Mouse (Mus musculus) cerebral cortex, adult 2 months (tissue): ENCODE results near the gene Pfn1.

Experiments used
- WGBS: fragments of 180-500 bp; shearing (Covaris S2); methylation state at CpG from one replicate; pipeline ENCODE4 v1.1.7; 2018; 5-methylcytosine and 5-hydroxymethylcytosine counted together

Gene Pfn1

DNA sequence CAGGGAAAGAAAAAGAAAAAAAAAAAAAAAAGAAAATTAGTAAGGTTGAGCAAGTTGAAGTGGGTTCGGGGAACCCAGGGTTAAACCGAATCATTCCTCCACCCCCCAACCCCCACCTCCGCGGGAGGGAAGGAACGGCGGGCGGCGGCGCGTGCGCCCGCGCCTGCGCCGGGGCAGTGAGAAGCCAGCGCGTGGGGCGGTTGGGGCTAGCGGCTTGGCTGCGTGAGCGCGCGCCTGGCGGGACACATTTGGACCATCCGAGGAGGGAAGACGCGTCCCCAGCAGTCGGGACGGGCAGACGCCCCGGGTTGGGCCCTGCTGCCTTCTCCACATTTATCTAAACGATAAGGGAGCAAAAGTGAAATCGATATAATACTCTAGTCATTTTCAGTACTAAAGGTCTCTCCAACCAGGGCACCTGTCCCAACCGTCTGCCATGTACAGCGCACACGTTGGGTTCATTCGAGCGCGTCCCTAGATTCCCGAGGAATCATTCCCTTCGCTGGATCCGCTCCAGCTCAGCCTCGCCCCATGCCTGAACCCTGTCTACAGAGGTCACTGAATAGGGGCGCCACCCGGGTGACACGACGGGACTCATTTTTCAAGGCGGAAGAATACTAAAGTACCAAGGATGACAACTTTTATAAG lies 603 bp upstream of the Pfn1 start:
- under 1% methylated on average over 48 of the region's 48 CpGs for WGBS

DNA sequence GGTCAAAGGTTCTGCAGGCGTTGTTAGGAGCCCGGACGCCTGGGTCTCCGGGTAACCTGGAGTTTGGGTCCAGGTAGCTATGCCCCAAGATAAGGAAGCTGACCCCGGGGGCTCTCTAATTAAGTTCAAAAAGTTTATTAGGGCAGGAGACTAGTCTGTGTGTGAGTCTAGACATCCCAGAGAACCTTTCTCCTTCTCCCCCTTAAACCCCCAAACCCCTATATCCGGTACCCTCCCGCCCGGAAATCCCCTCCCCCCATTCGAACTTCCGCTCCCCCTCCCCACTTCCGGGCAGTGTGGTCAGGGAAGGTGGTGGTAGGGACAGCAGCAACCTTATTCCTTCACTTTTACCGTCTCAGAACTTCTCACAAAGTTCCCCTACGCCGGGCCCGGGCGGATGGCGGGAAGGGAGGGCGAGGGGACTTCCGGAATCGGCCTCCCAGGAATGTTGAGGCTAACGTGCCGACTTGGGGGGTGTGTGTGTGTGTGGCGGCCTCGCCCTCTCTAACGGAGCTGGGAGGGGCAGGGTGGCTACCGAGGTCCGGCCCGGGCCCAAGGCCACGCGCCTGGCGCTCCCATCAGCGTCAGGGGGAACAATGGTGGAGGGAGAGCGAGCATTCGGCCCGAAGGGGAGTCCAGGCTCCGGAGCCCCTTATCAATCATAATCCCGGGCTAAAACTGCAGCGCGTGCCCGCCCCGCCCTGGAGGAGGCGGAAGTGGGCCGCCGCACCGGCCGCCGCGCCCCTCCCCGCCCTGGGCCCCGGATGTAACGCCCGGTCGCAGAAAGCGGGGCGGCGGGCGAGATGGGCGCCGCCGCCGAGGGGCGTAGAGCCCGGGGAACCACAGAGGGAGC lies 873 bp downstream of the Pfn1 start:
- under 1% methylated on average over 63 of the region's 63 CpGs for WGBS

DNA sequence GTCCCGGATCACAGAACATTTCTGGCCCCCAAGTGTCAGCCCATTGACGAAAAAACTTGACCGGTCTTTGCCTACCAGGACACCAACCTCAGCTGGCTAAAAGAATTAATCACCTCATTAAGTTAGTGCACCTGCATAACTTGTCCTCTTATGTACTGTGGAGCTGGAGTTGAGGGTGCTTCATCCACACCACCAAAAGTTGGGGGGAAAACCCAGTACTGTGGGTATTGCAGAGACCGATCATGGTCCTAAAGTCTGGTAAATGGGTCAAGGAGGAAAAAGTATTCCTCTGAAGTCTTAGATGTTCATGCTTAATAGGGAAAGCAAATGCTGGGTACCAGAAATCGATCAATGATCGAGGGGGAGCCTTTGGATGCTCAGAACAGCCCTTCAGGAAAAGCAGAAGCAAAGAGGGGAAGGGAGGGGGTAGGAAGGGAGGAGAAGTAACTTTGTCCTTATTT lies 1.5 kb downstream of the Pfn1 start:
- WGBS, result 35% methylated on average over 6 of the region's 6 CpGs

DNA sequence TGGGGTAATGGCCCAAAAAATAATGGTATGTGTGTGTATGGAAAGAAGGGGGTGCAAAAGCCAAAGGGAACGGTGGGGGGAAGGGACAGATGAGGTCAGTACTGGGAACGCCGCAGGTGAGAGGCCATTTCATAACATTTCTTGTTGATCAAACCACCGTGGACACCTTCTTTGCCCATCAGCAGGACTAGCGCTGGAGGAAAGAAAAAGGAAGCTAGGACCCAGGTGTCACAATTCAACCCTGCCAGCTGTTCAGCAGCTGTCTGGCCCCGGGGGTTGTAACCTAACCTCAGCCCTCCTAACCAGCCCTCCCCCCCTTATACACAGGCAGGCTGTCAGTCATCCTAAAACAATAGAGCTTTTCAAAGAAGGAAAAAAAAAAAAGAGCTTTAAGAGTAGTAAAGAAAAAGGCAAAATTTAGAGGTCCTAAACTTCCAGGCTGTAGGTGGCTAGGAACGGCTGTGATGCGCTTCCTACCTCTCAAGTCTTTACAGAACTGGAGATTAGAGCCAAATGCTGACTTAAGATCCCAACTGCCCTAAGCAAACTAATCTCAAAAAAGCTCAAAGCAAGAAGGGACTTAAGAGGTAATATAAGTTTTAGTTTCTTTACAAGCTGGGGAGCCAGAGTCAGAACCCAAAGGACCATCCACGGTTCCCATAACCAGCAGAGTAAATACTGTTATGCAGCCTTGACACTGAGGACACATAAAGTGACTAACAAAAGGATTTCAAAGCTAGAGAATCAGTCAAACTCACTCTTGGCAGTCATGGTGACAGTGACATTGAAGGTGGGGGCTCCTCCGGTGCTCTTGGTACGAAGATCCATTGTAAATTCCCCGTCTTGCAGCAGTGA lies 2.2 kb downstream of the Pfn1 start:
- 35% methylated on average over 12 of the region's 12 CpGs for WGBS

DNA sequence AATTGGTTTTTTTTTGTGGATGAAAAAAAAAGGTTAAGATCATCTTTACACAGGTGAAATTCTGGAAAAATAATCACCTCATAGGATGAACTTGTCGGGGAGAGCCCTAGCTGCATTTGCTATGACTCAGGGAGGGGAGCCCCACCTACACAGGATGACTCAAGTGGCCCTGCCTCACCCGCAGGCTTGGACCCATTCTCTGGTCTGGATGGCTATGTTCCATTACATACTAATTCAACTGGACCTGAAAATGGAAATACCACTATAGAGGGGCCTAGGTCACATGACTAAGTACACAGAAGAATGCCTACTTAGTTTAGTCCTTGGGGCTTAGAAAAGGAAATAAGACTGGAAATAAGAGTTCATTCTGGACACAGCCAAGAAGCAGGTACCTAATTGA lies 3.1 kb downstream of the Pfn1 start:
- WGBS, result 31% methylated on average over 2 of the region's 2 CpGs

DNA sequence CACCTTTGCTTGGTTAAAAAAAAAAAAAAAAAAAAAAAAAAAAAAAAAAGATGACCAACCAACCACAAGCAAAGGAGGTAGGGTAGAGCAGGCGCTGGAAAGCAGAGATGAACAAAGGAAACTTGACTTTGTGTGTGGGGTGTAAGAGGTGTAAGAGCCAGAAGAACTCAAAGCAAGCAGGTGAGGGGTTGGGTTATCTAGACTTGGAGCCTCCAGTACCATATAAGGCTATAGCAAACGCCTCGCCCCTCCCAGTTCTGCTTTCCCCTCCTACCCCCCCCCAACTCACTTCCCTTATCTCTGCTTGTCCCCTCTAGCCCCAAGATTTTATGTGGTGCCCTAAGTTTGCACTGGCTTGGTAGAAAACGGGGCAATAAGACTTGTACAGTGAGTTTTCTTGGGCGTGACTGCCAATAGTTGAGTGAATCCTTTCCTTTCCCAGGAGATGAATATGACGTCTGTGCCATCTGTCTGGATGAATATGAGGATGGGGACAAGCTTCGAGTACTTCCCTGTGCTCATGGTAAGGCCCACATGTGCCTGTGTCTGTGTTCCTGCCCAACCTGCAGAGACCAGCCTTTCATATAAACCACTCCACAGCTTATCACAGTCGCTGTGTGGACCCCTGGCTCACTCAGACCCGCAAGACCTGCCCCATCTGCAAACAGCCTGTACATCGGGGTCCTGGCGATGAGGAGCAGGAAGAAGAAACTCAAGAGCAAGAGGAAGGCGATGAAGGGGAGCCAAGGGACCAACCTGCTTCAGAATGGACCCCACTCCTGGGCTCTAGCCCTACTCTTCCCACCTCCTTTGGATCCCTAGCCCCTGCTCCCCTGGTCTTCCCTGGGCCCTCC lies 3.9 kb downstream of the Pfn1 start:
- 58% methylated on average over 12 of the region's 12 CpGs for WGBS

DNA sequence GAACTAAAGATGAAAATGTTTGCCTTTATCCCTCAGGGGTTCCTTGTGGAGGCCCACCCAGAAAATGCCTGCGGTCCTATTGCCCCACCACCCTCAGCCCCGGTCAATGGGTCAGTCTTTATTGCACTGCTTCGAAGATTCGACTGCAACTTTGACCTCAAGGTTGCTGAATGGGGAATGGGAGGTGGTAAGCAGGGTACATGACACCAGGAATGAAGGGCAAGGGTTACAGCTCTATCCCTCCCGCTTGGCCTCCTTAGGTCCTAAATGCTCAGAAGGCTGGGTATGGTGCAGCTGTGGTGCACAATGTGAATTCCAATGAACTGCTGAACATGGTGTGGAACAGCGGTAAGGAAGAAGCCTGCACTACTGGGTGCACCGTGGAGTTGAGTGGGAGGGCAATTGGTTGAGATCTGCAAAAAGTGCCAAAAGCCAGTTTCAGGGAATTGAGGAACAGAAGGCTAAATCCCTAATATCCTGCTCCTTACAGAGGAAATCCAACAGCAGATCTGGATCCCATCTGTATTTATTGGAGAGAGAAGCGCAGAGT lies 5.2 kb downstream of the Pfn1 start:
- 75% methylated on average over 8 of the region's 8 CpGs for WGBS

DNA sequence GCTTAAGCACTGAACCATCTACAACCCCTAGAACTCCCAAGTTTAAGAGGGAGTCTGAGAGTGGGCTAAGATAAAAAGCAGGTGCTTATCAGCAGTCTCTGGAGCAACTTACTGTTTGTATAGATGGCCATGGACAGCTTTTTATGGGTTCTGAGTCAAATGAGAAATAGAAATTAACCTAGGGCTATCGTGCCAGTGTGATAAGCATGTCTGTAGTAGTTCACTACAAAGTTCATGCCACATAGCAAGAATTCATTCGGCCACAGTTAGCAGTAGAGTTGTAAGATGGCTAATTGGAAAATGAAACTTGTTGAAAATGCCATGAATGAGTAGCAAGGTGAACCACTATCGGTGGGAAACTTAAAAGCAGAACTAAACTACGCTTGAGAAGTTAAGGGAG lies 5.9 kb downstream of the Pfn1 start:
- 71% methylated on average over 4 of the region's 4 CpGs for WGBS

DNA sequence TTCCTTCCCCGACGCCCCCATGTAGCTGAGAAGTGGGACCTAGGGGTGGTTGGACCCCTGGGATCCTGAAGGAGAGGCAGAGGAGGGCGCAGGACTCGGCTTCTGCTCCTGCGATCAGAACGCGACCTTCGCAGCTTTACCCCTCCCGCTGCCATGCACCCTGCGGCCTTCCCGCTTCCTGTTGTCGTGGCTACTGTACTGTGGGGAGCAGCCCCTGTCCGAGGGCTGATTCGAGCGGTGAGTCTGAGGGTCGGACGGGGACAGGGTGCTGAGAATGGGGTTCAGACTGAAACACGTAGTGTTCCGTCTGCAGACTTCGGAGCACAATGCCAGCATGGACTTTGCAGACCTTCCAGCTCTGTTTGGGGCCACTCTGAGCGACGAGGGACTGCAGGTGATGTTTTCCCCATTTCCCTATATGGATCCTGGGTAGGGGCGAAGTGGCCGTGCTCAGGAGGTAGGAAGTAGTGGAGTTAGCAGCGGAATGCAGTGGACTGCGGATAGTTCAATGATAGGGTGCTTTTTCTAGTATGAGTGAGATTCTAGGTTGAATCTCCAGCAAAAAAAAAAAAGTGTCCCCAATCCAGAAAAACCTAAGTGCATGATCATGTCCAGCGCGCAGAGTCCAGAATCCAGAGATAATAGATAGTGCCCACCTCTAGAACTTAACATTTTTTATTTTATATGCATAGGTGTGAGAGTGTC lies 6.6 kb downstream of the Pfn1 start:
- WGBS, result 4% methylated on average over 28 of the region's 28 CpGs

DNA sequence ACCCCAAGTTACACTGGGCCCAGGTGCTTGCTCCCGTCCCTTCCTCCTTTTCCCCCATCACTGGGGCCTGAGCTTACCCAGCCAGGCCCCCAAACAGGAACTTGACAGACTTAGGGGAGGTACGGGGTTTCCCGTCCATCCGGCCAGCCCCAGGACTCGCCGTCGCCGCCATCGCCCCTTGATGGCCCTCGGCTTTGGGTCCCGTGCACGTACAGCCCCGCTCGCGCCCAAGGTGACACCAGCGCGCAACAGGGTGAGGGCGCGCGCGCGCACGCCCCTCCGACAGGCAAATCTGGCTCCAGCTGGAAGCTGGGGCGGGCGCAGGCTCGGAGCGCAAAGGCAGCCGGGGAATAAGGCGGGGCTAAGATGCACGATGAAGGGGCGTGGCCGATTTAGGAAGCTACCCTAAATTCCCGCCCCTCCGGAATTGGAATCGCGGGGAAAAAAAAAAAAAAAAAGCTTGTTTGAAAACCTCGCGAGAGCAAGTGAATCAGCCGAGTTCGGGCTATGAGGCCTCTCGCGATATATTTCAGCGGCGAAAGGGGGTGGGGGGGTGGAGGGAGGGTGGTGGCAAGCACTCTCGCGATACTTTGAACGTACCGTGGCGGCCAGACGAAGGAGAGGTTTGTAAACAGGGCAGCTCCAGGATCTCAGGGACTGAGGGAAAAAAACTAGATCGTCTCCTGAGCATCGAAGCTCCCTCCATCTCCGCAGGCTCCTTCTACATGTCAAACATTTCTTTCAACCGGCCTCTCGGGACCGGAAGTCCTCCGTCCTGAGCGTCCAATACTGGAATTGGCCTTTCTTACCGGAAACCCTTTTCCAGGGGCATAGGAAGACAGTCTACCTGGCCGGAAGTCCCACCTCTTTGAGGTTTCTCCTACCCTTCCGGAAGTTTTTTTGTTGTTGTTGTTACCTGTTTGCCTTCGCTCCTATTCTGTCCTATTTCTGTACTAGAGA lies 7.5 kb downstream of the Pfn1 start, which contains the start of the genes Rnf167 and Slc25a11:
Gene Rnf167, plus strand, starts transcription at position 545 of the 960 bp plus-strand sequence.
Gene Slc25a11, minus strand, starts transcription at position 789 of the 960 bp plus-strand sequence.
- under 1% methylated on average over 63 of the region's 63 CpGs for WGBS

DNA sequence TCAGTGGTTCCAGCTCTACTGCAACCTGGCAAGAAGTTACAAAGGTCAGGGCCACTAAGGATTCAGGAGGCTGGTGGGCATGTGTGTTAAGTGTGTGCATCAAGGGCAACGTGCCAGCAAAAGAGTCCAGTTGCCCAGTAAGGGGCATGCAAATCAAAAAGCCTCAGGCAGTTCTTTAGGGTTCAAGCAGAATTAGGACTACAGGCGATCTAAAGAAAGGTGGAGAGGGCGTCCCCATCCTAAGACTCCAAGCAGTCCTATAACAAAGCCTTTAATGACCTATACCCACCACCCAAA lies 8.2 kb downstream of the Pfn1 start:
- WGBS, result 11% methylated on average over 3 of the region's 3 CpGs

DNA sequence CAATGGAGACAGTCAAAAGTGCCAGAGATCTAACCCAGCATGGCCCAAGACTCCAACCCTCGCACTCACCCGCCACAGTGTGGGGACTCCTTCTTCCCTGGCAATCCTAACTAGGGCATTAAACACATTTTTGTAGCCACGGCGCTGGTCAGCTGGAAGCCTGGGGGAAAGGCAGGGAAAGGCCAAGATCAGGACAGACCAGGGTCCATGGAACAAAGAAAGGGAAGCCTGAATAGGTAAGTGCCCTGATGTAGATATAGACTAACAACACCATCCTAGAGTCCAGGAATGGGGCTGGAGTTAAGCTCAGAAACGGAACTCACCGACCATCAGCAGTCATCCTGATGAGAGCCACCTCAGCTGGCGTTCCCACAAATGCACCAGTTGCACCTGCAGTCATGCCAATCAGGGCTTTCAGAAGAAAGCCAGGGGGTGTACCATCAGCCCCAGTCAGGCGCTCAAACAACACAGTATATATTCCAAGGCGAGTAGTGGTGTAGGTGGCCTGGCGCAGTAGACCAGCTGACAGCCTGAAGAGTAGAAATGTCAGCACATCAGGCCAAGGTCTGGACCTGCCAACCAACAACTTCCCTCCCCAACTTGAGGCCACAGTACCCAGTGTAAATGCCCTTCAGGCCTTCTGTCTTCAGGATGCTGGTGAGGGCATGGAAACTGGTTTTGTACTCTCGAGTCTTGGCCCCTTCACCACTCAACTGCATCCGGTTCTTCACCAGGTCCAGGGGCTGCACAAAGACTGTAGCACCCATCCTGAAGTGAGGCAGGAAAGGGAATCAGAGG lies 8.8 kb downstream of the Pfn1 start:
- whole genome bisulfite sequencing, result 82% methylated on average over 12 of the region's 12 CpGs

DNA sequence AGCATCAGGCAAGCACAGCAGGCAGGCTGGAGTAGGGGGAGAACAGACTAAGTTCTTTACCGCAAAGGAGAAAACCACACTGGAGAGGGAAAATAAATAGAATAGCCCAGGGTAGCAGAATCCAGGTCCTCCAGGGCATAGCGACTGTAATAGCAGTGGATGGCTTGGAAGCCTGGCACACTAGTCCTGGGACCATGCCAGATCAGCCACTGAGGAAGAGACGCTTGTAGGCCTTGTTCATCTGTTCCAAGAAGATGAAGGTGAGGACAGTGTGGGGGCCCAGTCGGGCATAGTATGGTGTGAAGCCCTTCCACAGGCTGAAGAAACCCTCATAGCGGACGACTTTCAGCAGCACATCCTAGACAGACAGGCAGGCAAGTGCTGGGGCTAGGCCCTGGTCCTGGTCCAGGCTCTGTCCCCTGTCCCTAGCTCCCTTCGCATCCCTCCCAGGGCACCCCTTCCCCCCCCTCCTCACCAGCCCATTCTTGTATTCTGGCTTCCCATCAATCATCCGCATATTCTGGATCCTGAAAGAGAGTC lies 9.8 kb downstream of the Pfn1 start:
- 84% methylated on average over 8 of the region's 8 CpGs for WGBS

DNA sequence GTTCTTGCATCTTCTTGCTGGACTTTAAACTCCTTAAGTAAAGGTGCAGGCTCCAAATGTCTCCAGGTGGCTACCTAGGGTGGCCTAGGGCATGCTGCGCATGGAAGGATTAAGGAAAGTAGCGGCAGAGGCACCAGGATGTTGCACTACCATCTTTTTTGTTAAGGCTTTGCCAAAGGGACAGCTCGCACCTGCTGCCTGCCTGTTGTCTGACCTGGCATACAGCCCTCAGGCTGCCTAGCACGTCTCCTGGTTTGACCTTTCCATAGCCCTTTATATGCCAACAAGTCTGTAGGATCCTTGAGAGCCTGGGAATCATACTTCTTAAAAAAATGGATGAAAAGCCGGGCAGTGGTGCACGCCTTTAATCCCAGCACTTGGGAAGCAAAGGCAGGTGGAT lies 11.4 kb downstream of the Pfn1 start:
- WGBS, result 92% methylated on average over 6 of the region's 6 CpGs

DNA sequence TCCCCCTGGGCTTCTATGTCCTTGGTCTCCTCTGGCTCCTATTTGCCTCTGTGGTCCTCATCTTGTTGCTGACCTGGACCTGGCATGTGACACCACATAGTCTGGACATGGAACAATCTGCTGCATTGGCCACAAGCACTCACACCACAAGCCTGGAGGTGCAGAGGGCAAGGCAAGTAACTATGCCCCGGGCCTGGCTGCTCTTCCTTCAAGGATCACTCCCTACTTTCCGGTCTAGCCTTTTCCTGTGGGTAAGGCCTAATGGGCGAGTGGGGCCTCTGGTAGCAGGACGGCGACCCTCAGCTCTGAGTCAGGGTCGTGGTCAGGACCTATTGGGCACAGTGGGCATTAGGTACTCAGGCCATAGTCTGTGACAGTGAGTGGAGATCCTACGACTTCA lies 13.2 kb downstream of the Pfn1 start:
- WGBS, result 85% methylated on average over 7 of the region's 7 CpGs

DNA sequence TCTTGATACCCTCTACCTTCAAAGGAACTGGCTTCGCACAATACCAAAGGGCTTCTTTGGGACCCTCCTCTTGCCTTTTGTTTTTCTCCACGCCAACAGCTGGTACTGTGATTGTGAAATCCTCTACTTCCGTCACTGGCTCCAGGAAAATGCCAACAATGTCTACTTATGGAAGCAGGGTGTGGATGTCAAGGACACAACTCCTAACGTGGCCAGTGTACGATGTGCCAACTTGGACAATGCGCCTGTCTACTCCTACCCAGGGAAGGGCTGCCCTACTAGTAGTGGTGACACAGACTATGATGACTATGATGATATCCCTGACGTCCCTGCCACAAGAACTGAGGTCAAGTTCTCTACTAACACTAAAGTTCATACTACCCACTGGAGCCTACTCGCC lies 14.5 kb downstream of the Pfn1 start:
- WGBS, result 78% methylated on average over 8 of the region's 8 CpGs

DNA sequence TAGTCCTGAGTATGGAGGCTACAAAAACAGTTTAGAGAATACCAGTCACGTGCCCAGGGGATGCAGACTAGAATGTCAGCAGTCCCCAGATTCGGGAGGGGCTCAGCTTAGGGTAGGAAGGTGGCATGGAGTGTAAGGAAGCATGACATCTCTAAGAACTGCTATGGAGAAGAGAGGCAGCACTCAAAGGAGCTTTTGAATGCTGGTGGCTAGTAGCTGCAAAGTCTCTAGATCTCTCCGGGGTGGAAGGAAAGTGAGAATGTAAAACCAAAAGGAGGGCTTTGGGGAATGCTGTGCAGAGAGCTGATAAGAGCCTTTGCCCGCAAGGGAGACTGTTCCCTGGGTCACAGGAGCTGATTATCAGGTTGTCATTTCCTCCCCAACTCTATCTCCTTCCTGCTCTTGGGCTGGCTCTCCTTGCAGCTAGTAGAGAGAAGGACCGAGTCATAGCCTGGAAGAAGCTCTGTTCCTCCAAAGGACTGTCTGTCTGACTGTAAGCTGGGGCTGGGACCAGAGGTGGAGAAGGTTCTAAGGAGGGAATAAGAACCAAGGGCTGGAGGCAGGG lies 15.6 kb downstream of the Pfn1 start, which contains the start of gene Gp1ba:
Gene Gp1ba, plus strand, starts transcription at position 409 of the 565 bp plus-strand sequence.
- 66% methylated on average over 5 of the region's 5 CpGs for WGBS

DNA sequence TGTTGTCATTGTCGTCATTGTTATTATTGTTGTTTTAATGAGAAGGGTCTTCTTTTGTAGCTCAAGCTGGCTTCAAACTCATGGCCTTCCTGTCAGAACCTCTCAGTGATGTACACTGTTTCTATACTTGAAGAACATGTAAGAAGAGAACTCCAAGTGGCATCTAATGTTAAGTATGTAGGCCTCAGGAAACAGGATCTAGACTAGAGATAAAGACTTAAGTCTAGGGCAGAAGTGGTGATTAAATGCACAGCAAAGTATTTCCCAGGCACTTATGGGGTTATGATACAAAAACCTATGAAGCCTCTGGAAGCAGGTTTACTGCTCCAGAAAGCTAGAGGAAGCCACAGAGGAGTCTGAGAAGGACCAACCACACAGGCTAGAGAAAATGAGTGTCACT lies 16.2 kb downstream of the Pfn1 start:
- 90% methylated on average over 1 of the region's 1 CpGs for WGBS
